Mouse (Mus musculus): Measurements from ENCODE around the gene Wbp1l.
A peak's percentile ranks its signal among the peaks of the same experiment; 100 is the strongest.

Wbp1l gene

DNA sequence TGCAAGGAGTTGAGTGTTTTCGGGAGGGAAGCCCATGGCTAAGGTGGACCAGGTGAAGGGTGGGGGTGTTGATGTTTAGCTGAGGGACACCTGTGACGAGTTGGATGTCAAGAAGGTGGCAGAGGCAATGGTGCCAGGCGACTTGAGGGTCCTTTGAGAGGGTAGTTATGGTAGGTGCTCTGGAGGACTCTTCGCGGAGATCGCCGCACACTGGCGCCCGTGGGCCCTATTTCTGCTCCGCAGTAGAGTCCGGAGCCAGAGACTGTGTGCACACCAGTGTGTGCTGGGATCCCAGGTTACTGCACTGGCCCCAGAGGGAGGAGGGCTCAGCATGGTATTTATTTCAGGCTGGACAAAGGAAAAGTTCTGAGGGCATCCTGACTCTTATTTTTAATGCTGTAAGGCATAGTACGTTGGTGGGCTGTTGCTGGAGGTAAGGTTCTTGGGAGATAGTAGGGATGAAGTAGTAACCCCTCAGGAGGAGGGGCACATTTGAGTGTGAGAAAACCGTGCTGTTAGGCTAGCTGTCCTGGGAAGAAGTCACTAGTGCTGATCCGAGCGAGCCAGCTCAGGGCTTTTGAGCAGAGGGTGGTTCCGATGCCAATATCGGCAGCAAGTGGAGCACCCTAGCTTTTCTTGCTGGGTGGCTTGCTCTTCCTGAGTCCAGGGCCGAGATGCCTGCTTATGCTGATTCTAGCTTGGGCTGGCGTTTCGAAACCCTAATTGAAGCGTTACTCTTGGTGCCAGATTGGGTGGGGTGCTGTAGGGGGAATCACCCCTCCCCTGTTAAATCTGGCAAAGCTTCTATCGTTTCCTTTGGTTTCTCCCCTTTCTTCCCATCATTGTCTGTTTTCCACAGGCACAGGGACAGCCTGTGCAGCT is 732 bp downstream of the Wbp1l start:
- peak; percentile 22 for DNase-seq (ENCODE audit: extremely low spot score, low spot score)

DNA sequence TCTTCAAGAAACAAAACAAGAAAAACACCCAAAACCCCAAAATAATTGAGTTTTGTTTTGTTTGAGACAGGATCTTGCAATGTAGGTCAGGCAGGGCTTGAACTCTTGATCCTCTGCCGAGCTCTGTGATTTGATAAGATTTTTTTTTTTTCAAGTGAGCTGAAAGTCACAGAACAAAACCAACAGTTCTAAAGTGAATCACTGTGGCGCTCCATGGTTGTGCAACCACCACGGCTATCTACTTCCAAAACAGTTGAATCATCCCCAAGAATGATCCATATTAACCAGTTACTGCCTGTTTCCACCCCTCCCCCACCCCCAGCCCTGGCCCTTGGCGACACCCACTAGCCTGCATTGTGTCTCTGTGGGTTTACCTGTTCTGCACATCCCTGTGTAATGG is 1.5 kb downstream of the Wbp1l start:
- no peak for DNase-seq (ENCODE audit: extremely low spot score, low spot score)

DNA sequence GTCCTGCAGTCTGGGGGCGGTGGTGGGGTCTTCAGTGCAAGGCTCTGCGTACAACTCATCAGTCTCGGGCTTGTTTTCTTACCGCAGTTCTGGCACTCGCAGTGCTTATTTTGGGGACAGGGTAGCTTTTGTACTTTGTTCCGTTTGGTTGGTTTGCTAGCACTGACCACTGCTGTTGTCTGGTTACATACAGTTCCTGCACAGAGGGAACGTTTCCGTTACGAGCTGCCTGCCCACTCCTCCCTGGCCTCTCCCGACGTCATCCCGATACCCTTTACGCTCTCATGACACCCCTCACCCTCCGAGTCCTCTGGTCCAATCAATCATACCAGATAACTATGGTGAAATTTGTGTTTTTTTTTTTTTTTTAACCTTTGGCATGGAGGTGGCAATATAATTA is 2.6 kb downstream of the Wbp1l start:
- DNase-seq (ENCODE audit: extremely low spot score, low spot score): no peak

DNA sequence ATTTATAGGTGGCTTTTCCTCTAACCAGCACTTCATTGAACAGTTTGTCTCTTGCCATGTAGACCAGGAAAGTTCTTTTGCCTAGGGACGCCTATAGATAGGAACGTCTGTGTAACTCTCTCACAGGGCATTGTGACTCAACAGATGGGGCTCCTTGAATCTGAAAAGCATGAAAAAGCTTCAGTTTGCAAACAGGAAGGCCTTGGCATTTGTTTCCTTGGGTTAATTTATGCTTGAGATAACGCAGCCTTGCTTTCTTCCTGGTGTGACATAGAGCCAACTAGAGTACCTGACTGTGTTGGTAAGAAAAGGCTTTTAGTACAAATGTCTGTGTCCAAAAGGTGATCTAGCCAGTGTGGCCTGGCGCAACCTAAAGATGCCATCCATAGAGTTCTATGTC is 3.5 kb downstream of the Wbp1l start:
- no peak for DNase-seq (ENCODE audit: extremely low spot score, low spot score)

DNA sequence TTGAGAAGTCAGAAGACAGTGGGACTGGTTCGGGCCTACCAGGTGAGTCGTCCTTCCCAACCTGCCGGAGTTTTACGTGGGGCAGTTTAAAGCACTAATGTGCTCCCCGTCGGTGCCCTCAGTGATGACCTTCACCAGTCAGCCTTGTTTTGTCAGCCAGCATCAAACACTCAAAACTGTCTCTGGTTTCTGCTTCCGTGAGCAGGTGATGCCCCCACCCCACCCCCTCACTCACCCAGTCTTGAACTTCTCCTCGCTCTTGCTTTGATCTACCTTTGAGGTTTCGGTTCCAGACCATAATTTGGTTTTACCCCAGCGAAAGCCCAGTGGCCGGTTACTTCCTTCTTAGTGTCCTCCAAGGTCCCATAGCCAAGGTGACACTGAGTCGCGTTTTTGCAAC is 7.8 kb downstream of the Wbp1l start:
- DNase-seq (ENCODE audit: extremely low spot score, low spot score): no peak

DNA sequence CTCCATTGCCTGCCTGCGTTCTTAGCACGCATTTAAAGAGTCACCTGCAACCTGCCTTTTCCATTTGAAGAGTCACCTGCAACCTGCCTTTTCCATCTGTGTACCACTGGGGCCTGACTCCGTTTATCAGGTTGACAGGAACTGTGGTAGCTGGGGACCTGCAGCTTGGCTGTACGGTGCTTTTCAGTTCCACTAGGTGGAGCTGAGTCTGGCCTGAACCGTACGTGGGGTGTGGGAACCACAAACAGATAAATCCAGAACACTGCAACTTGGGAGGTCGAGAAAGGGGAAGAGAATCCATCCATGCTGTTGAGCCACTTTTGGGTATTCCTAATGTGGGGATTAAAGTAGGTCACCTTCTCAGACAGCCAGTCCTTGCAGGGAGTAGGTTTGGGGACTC is 8.5 kb downstream of the Wbp1l start:
- DNase-seq (ENCODE audit: extremely low spot score, low spot score): no peak

DNA sequence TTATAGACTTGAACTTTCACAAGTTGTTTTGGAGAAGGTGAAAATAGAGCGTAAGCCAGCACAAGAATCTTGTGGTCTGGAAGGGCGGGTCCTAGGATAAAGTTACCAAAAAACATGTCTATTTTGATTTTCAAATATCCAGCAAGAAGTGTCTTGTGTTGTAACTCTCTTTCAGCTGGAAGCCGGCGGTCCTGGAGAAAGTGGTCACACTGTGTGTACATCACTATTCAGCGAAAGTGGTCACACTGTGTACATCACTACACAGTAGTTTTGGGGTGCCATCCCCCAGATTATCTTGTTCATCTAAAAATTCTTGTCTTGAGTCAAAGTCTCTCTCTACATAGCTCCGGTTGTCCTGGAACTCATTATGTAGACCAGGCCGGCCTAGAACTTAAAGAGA is 9.3 kb downstream of the Wbp1l start:
- DNase-seq (ENCODE audit: extremely low spot score, low spot score): no peak

DNA sequence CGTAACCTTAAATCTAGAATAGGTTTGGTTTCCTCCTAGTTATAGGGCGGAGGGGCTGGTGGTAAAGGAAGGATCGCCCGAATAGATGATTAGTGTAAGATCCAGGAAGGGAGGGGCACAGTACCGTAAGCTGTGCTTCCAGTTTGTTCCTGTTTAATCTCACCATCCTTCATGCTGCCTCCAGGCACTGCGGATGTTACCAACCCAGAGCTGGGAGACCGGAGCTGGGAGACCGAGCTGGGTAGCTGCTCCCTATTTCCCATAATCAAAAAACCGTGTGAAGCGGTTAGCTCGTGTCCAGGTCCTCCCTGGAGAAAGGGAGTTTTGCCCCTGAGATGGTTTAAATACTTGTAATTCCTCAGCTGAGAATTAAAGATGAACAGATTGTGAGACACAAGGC is 17.5 kb downstream of the Wbp1l start:
- DNase-seq (ENCODE audit: extremely low spot score, low spot score): no peak

DNA sequence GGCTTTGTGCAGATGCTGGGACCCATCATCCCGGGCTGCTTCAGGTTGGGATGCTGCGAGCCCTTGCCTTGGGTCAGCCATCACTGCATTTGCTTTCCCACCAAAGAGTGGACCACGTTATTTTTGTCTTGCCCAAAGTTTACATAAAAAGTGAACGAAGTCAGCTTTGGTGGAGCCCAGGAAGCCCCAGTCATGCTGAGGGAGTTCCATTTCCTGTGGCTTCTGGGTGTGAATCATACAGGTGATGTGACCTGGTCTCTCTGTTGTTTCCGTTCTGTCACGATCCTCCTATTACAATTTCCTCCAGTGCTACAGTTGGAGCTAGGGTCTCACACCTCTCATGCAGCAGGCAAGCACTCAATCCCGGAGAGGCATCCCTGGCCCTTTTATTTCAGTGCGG is 18.5 kb downstream of the Wbp1l start:
- no peak for DNase-seq (ENCODE audit: extremely low spot score, low spot score)

DNA sequence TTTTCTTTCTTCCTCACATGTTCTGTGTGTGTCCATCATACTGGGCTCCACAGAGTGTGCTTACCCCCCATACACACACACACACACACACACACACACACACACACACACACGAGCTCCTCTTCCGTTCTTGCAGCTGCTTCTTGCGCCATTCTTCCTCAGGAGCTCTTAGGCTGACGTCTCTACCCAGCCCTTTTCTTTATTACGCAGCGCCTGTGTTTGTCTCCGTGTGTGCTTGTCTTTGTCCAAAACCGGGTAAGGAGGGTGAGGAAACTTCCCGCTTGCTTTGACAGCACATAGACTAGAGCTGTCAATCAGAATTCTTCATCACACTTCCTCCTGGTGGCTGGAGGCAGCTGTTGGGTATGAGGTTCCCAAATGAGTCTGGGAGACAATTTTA is 19.4 kb downstream of the Wbp1l start:
- DNase-seq (ENCODE audit: extremely low spot score, low spot score): no peak

DNA sequence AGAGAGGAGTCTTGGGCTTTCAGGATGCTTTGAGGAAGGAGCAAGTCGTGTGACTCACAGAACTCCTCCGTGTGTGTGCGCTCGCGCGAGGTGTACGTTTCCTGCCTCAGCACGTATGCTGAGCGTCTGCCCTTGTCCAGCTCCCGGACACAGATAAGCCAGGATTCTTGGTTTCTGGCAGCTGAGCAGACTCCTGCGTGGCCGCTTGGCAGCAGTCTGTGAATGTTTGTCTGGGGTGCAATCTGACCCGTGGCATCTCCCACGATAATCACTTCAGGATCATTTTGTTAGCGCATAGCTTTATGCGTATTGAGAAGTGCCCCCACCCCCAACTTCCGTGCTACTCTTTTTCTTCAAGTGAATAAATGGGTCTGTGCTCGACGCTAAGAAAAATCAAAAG is 20.1 kb downstream of the Wbp1l start:
- no peak for DNase-seq (ENCODE audit: extremely low spot score, low spot score)

DNA sequence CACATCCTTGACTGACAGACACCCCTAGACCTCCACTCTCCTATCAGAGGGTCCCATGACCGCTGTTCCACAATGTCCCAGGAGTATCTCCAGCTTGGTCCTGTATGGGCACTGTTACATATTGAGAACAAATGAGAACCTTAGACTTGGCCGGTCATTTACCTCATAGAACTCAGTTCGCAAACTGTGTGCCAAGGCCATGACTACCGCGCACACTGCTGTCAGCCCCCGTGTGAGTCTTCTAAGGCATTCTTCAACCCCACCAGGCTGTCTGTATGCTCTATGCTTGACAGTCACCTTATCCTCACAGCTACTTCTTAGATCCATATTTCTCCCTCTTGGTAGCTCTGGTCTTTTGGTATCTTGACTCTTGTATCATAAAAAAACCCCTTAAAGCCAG is 20.6 kb downstream of the Wbp1l start:
- DNase-seq (ENCODE audit: extremely low spot score, low spot score): no peak

DNA sequence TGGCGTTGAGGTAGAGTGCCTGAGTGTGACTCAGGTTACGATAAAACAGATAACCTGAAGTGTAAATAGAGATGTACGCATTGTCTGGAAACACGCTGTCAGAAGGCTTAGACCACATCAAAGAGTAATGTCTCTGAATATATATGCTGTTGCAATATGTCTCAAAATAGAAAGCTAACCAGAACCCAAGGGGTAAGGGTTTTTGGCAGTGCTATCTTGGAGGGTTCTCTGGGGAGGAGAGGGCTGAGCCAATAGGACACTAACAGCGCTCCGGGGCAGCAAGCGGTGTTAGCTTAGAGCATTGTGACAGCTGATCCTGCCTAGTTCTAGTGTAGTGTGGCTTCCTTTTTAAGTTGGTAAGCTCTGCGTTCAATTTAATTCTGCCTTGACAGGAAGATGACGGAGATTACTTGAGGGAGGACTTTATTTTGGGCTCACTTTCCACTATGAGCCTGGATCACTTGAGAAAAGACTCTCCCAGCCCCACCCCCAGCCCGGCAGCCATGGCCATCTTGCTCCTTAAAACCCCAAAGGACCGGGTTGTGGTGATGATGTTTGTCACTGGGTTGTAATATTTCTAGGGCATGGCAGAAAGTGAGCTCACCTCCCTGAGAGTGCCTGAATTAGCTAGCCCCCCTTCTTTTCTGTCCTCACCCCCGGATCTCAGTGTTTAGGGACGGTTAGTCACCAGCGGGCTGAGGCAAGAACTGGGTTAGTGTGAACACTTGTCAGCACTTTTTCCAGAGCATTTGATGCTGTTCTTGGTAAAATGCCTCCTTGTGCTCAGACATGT is 21.3 kb downstream of the Wbp1l start:
- no peak for DNase-seq (ENCODE audit: extremely low spot score, low spot score)

DNA sequence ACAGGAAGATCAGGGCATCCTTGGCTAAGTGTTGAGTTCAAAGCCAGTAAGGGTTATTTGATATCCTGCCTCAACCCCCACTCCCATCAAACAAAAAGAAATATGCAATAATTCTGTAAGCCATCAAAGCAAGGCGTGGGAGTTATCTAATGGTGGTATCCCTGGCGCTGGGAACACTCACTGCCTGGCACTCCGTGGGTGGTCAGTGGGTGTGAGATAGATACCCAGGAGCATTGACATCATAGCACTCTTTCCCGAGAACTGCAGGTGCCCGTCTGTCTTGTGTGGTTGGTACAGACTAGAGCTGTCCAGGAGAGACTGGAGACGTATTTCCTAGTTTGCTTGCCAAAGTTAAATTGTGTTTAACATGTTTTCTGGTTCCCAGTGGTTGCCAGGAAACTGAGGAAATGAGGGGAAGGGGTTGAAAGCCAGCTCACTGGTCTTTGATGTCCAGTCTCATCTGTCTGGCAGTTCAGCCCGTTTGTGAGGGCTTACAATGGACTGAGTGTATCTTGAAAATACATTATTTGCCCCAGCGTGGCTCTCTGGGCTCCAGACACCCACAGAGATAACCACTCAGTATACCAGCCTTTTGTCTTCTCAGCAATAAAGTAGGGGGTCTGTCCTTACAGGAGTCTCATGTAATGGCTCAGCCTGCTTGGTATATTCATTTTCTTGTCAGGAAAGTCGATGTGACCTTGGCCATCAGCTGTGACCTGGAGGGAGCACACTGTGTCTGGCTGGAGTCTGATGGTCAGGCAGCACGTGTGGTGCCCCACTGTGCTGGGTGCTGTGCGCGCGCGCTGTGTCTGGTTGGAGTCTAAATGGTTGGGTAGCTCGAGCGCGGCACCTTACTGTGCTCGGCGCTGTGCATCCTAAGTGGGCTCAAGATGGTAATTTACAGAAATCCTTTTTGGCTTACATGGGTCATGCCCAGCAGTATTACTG is 22.6 kb downstream of the Wbp1l start:
- DNase-seq (ENCODE audit: extremely low spot score, low spot score): no peak

DNA sequence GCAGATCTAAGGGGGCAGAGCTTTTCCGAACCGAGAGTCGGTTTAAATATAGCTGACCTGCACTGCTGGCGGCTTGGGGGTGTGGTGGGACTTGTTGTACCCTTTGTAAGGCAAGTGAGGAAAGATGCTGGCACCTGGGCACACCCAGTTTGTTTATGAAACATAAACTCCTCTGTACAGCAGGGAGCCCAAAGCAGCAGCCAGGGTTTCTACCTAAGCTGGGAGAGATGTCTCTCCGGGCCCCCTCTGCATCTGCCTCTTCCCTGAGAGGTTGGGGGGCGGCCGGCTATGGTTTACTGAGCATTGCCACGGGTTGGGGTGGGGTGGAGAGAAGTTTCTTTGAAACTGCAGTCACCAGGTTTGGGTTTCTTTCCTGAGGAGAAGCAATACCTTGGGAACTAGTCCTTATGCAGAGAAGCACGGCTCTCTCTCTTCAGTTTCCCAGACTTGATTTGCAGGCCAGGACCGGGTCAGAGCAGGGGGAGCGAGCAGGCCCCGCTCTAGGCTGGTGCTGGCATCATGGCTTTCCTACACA is 23.8 kb downstream of the Wbp1l start:
- no peak for DNase-seq (ENCODE audit: extremely low spot score, low spot score)

DNA sequence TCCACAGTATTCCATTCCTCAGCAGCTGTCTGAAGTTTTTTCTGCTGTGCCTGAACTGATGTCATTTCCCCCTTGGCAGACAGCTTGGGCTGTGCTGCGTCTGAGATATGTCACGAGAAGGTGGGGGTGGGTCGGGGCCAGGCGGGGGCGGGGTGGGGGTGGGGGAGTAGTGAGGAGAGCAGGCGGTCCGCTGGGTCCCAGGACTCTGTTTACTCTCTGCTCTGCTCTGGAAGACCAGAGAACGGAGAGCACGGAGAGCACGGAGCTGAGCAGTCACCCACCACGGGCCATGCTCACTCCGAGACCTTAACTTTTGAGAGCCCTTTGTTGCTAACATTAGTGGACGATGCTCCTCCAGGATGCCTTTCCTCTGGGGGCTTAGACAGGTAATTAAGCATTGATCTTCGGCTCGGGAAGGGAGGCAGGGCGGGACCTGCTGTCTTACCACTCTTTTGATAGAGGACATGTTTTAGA is 24.3 kb downstream of the Wbp1l start:
- DNase-seq (ENCODE audit: extremely low spot score, low spot score): peak; percentile 57

DNA sequence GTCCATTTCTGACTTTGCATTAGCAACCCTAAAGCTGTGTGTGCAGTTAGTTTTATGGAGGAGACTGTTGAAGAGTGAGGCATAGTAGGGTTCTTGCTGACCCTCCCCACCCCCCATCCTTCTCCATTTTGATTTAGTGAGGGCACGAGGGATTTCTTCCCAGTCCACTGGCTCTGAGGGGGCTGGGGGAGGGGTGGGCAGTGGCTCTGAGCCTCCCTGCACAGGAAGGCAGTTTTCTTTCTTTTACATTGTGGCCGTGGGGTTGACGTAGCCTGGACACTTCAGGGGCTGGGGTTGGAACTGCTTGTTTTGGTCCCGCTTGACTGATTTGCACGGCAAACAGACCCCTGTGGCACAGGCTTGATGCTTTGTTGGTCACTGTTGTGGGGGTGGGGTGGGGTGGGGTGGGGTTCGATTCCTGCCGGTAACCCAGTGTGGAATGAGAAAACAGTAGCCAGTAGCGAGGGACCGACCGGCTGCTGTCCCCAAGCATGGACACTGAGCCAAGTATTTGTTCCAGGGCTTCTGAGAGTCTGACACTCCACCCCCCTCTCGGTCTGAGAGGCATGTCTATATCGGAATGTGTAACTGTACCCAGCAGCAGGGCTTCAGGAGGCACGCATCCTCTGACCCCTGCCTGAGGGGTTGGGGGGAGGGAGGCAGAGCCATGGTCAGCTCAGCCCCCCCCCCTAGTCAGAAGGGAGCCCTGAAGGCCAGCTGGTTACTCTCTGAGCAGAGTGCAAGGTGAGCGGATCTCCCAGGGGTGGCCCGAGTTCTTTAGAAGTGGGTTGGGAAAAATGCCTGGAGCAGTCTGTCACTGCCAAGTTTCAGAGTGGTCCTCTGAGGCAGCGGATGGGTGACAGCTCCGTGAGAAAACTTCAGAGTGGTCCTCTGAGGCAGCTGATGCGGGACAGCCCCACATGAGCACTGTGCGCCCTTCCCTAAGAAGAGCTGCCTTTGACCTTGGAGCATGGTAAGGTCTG is 25.2 kb downstream of the Wbp1l start:
- peak; percentile 49 for DNase-seq (ENCODE audit: extremely low spot score, low spot score)

DNA sequence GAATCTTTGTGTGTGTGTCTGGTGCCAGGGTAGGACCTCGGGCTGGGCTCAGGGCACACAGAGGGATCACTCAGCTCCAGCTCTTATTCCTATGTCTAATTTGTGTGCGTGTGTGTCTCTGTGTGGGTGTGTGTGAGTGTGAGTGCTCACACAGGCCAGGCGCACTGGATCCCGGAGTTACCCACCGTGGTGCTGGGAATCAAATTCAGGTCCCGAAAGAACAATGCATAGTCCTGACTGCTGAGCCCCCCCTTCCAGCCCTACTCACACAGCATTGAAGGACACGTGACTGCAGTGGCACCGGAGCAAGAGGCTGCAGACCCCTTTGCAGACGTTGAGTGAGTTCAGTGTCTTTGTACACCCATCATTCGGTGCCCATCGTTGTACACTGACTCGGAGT is 26.1 kb downstream of the Wbp1l start:
- no peak for DNase-seq (ENCODE audit: extremely low spot score, low spot score)

DNA sequence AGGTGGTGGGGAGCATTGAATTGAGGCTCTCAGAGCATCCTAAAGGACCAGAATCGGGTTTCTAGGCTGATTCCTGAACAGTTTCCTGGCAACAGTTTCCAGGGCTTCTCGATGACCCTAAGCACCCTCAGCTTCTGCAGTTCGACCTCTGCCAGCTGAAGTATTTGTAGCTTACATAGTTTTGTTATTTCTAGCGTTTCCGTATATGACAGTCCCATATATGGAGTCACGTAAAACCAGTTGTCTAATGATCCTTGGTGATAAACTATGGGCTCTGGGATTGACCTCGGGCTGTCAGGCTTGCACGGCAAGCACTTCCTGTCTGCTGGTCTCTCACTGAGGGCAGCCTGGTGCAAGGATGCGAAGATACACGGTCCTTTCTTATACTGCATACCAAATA is 26.6 kb downstream of the Wbp1l start:
- DNase-seq (ENCODE audit: extremely low spot score, low spot score): no peak

DNA sequence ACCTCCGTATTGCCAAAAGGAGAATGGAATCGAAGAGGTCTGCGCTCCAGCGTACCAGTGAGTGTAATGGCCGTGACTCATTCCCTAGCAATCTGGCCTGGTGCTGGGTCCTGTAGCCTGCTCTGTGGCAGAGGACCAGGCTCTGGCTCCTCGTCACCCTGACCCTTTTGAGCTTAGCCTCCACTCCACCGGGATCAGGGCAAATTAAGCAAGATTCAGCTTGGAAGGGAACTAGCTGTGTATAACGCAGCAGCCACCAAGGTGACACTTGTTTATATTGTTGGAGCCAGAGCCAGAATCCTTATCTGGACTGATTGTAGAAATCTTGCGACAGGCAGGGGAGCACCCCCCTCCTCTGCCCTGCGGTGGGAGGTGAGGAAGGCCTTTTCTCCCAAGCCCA is 29.5 kb downstream of the Wbp1l start:
- no peak for DNase-seq (ENCODE audit: extremely low spot score, low spot score)

Measured in neural tube, embryonic 10.5 days (tissue).